Mouse (Mus musculus): ENCODE data around the gene Gm47959. TPM values are rescaled to one million over a fixed set of nuclear protein-coding genes. Genes with fewer than 3 reads are reported as not detected.

Gene Gm47959
- polyA plus RNA-seq (2012; ENCODE audit: low replicate concordance) = not detected in 2 replicates

DNA sequence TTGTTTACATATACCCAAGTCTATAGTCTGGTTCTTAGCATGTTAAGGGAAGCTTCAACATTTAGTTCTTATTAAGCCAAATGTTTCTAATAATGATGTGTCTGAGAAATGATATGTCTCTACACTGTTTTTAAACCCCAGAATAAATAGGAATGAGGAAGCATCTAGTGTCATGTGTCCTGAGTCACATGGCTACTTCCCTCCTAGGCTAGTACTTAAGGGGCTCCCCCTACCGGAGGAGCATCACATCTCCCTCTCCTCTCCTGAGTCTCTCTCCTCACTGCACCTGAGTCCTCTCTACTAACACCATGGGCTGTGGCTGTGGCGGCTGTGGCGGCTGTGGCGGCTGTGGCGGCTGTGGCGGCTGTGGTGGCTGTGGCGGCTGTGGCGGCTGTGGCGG is at the start of gene Gm47959:
Gene Gm47959 (plus strand): TSS at position 243 of the 400 bp plus-strand sequence.

DNA sequence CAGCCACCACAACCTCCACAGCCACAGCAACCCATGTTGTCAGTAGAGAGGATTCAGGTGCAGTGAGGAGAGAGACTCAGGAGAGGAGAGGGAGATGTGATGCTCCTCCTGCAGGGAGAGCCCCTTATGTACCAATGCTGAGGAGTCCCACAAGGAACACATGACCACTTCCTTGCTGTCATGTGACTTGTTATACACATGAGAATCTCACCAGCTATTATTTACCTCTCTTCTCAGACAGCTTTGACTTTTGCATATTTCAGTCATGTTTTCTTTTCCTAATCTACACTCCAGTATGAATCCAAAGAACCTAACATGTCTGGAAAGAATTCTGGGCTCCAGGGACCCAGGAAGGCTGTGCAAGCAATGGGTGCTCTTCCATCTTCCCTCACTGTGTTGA is 44.4 kb upstream of the Gm47959 start, which contains the start of gene Gm7544:
Gene Gm7544 (minus strand): TSS at position 101 of the 400 bp plus-strand sequence.

DNA sequence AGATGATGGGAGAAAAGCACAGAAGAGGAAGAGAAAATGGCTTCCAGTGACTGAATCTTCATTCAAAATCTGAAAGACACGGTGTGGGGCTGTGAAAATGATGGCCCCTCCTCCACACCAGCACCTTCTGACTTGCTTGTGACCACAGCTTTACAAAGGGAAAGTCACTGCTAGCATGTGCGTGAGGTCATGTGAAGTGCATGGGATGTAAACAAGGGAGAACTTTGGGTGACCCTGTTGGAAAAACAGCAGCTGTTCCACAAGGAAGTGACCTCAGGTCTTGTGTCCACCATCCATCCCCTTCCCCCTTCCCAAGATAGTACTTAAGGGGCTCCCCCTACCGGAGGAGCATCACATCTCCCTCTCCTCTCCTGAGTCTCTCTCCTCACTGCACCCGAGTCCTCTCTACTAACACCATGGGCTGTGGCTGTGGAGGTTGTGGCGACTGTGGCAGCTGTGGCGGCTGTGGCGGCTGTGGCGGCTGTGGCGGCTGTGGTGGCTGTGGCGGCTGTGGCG is 40.4 kb upstream of the Gm47959 start, which contains the start of gene Gm47955:
Gene Gm47955 (plus strand): TSS at position 417 of the 516 bp plus-strand sequence.

DNA sequence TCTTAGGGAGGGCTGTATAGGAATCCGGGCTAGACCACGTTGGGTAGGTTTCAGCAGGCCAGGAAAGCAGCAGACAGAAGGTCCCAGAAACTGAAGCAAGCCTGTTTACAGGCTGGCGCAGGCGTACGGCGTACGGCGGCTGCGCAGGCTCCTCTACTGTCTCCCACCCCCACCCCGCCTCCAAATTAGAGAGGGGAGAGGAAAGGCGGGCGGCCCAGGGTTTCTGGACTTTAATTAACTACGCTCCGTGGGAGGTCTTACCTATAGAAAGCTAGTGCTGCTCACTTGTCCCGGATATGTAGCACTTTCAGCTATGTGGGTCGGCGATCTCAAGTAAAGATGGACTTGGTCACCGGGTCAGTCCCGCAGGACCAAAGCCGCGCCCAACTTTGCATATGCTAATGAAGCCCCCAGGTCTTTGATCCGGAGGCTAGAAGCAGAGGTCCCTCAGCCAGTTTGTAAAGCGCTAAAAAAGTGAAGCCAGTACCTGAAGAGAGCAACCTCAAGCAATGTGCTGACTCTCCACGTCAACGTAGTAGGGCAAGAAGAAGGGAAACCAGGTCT is 37.8 kb downstream of the Gm47959 start, which contains the start of gene Slc19a3:
Gene Slc19a3 (minus strand): TSS at position 340 of the 564 bp plus-strand sequence.

DNA sequence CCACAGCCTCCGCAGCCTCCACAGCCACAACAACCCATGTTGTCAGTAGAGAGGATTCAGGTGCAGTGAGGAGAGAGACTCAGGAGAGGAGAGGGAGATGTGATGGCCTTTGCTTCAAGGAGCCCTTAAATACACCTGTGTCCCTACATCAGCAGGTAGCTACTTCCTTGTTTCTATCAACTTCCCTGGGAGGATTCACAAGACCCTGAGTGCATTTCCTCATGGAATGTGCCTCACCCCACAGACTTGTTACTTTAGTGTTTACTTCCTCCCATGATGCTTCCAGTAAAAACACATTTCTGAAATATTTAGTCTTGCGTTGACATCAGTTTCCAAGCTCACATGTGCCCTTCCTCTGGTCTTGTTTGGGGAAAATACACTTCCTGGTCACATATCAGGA is 42.0 kb downstream of the Gm47959 start, which contains the start of gene Krtap28-10:
Gene Krtap28-10 (minus strand): TSS at position 101 of the 400 bp plus-strand sequence.

DNA sequence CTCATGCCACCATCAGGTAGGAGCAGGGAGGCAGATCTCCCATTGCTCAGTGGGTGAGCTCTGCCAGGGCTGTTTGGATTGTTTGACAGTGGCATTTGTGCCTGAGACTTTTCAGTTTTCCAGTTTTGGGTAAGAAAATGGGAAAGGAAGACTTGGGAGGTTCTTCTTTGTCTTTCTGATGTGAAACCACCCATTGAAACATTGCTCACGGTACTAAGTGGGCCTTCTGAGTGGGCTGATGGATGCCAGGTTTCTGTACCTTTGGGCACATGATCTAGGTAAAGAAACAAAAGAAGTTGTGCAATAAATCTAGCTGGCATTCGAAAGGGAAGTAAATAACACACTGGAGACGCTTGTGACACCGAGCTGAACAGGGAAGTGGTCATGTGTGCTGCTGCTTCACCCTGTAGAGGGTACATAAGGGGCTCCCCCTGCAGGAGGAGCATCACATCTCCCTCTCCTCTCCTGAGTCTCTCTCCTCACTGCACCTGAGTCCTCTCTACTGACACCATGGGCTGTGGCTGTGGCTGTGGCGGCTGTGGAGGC is 44.6 kb downstream of the Gm47959 start, which contains the start of gene Gm47969:
Gene Gm47969 (plus strand): TSS at position 51 of the 546 bp plus-strand sequence.

Other genes starting within 250 kb of the Gm47959 start
- gene Tm4sf20, start 232.1 kb upstream of the Gm47959 start, polyA plus RNA-seq (2012; ENCODE audit: low replicate concordance) = 0.11 TPM in 1 of 2 replicates, not detected in the other
- gene Gm47791, start 229.3 kb upstream of the Gm47959 start, polyA plus RNA-seq (2012; ENCODE audit: low replicate concordance) = not detected in 2 replicates
- 12.8 and 21.1 TPM in 2 replicates for gene Agfg1, start 161.1 kb upstream of the Gm47959 start, polyA plus RNA-seq (2012; ENCODE audit: low replicate concordance)
- 0.24 and 0.71 TPM in 2 replicates for gene A030005L19Rik, start 87.2 kb upstream of the Gm47959 start, polyA plus RNA-seq (2012; ENCODE audit: low replicate concordance)
- not detected in 2 replicates for gene A030014E15Rik, start 75.6 kb upstream of the Gm47959 start, polyA plus RNA-seq (2012; ENCODE audit: low replicate concordance)
- not detected in 2 replicates for gene Gm6217, start 69.1 kb upstream of the Gm47959 start, polyA plus RNA-seq (2012; ENCODE audit: low replicate concordance)
- not detected in 2 replicates for gene A030003K21Rik, start 57.2 kb upstream of the Gm47959 start, polyA plus RNA-seq (2012; ENCODE audit: low replicate concordance)
- gene Gm7544, start 44.5 kb upstream of the Gm47959 start, polyA plus RNA-seq (2012; ENCODE audit: low replicate concordance) = not detected in 2 replicates
- not detected in 2 replicates for gene Gm47955, start 40.3 kb upstream of the Gm47959 start, polyA plus RNA-seq (2012; ENCODE audit: low replicate concordance)
- gene Slc19a3, start 37.9 kb downstream of the Gm47959 start, polyA plus RNA-seq (2012; ENCODE audit: low replicate concordance) = 0.09 TPM in 1 of 2 replicates, not detected in the other
- gene Krtap28-10, start 41.9 kb downstream of the Gm47959 start, polyA plus RNA-seq (2012; ENCODE audit: low replicate concordance) = not detected in 2 replicates
- gene Gm47969, start 44.4 kb downstream of the Gm47959 start, polyA plus RNA-seq (2012; ENCODE audit: low replicate concordance) = not detected in 2 replicates
- not detected in 2 replicates for gene A030005K14Rik, start 58.8 kb downstream of the Gm47959 start, polyA plus RNA-seq (2012; ENCODE audit: low replicate concordance)
- not detected in 2 replicates for gene Krtap28-13, start 60.4 kb downstream of the Gm47959 start, polyA plus RNA-seq (2012; ENCODE audit: low replicate concordance)
- gene Ccl20, start 116.2 kb downstream of the Gm47959 start, polyA plus RNA-seq (2012; ENCODE audit: low replicate concordance) = not detected in 2 replicates
- not detected in 2 replicates for gene Daw1, start 159.2 kb downstream of the Gm47959 start, polyA plus RNA-seq (2012; ENCODE audit: low replicate concordance)

Measured in leukemia stem cell, adult 10-12 weeks (primary cell).